28 mouse cellular contexts compared by ENCODE assay signal in genomic region chr11:101378926-101379325, GRCm38 (mm10). TPM values are rescaled to one million over a fixed set of nuclear protein-coding genes. Genes with fewer than 3 reads are reported as not detected.
A peak's percentile ranks its signal among the peaks of the same experiment; 100 is the strongest.
DNase-seq lines count a peak whose midpoint lies in the region; ATAC-seq and TF ChIP-seq lines count a peak whose summit lies in the region.
"Had no signal": no experiment of that assay in that cellular context is flagged by ENCODE, and none has a peak within 500 bp of the region (broad histone marks: within the 10 kb centered on the region; RNA-seq: fewer than 3 reads in every experiment).

No protein-coding gene starts in this region.

- no peak overlapping the region for H3K4me3 ChIP-seq in intestine, postnatal 0 days (ENCODE audit: low read depth, low read length)
- no peak overlapping the region for H3K4me3 ChIP-seq in intestine, embryonic 15.5 days (replicated peaks)
- H3K4me3 ChIP-seq: embryonic facial prominence, embryonic 10.5 days; heart, embryonic 15.5 days; limb, embryonic 13.5 days; megakaryocyte, embryonic 14.5 days; myocyte; neural tube, embryonic 15.5 days had no signal

- peaks cover 6% of the 10 kb centered on the region; the same call in 1 of the 2 replicates for H3K36me3 ChIP-seq in intestine, postnatal 0 days (ENCODE audit: control insufficient read depth, insufficient read depth)
- no peaks in the 10 kb centered on the region for H3K36me3 ChIP-seq in intestine, embryonic 15.5 days
- H3K36me3 ChIP-seq: embryonic facial prominence, embryonic 10.5 days; heart, embryonic 15.5 days; limb, embryonic 13.5 days; neural tube, embryonic 15.5 days had no signal

- peak; percentile 20 for DNase-seq in ovary, postnatal 36 days (ENCODE audit: low spot score)
- no peak for DNase-seq in ovary, adult 18-20 months (ENCODE audit: low spot score)
- DNase-seq in kidney, adult 9 months = peak; percentile 76
- DNase-seq in right cerebral cortex, postnatal 25 days = no peak
- DNase-seq in embryo, embryonic 10.5 days (ENCODE audit: low spot score) = no peak
- DNase-seq: cerebellum, adult 2 months; gastrocnemius, postnatal 14 days; heart, postnatal 4 days; lung, adult 2 months; midbrain, embryonic 14.5 days; right cerebral cortex, postnatal 4 days; thymus, postnatal 14 days had no signal

- no peak overlapping the region for H3K27ac ChIP-seq in intestine, postnatal 0 days (ENCODE audit: low read depth, low read length)
- no peak overlapping the region for H3K27ac ChIP-seq in intestine, embryonic 15.5 days
- H3K27ac ChIP-seq: embryonic facial prominence, embryonic 10.5 days; heart, embryonic 15.5 days; hindbrain, postnatal 0 days; limb, embryonic 13.5 days; neural tube, embryonic 15.5 days had no signal

- 73% methylated on average over 6 of the region's 6 CpGs for WGBS in intestine, postnatal 0 days
- 69% methylated on average over 6 of the region's 6 CpGs for WGBS in intestine, embryonic 15.5 days

- no peak overlapping the region for H3K9ac ChIP-seq in intestine, postnatal 0 days (ENCODE audit: low read depth, low read length)
- no peak overlapping the region for H3K9ac ChIP-seq in intestine, embryonic 15.5 days
- H3K9ac ChIP-seq: heart, embryonic 15.5 days; limb, embryonic 13.5 days; neural tube, embryonic 15.5 days had no signal

- no peak overlapping the region for H3K4me2 ChIP-seq in intestine, postnatal 0 days (replicated peaks; ENCODE audit: low read depth)
- no peak overlapping the region for H3K4me2 ChIP-seq in intestine, embryonic 15.5 days (replicated peaks)
- H3K4me2 ChIP-seq: heart, embryonic 15.5 days; limb, embryonic 13.5 days; neural tube, embryonic 15.5 days had no signal

- no peak for TF ChIP-seq CTCF in intestine, postnatal 0 days (IDR thresholded peaks at IDR 0.05; ENCODE audit: low read depth)

- H3K9me3 ChIP-seq in intestine, postnatal 0 days (ENCODE audit: control insufficient read depth) = no peaks in the 10 kb centered on the region
- no peaks in the 10 kb centered on the region for H3K9me3 ChIP-seq in intestine, embryonic 15.5 days
- H3K9me3 ChIP-seq: embryonic facial prominence, embryonic 10.5 days; heart, embryonic 15.5 days; limb, embryonic 13.5 days; megakaryocyte, embryonic 14.5 days; neural tube, embryonic 15.5 days had no signal

- H3K4me1 ChIP-seq in intestine, postnatal 0 days (replicated peaks; ENCODE audit: control insufficient read depth, insufficient read depth, low read length) = no peaks in the 10 kb centered on the region
- no peaks in the 10 kb centered on the region for H3K4me1 ChIP-seq in intestine, embryonic 15.5 days (replicated peaks)
- H3K4me1 ChIP-seq: heart, embryonic 15.5 days; limb, embryonic 13.5 days; megakaryocyte, embryonic 14.5 days; neural tube, embryonic 15.5 days had no signal

- ATAC-seq in intestine, postnatal 0 days = peak; percentile 48
- no peak for ATAC-seq in intestine, embryonic 15.5 days
- no peak for ATAC-seq in erythroblast, adult 5-6 weeks (replicated peaks; ENCODE audit: low FRiP score, poor library complexity, severe bottlenecking)
- ATAC-seq: forebrain, embryonic 14.5 days; hindbrain, postnatal 0 days had no signal

- no peaks in the 10 kb centered on the region for H3K27me3 ChIP-seq in intestine, postnatal 0 days (replicated peaks; ENCODE audit: control insufficient read depth, insufficient read depth, low read length)
- no peaks in the 10 kb centered on the region for H3K27me3 ChIP-seq in intestine, embryonic 15.5 days (replicated peaks)
- H3K27me3 ChIP-seq: CH12.LX; heart, embryonic 15.5 days; limb, embryonic 13.5 days; neural tube, embryonic 15.5 days had no signal

RNA-seq across cellular contexts. Expression of gene G6pc, which starts 11.6 kb away (rescaled TPM):
- polyA plus RNA-seq in intestine, postnatal 0 days (2015; fragmentation: Nextera tagmentation; extraction: Ambion mirVana) = 54.3 and 63.3 TPM in 2 replicates
- polyA plus RNA-seq in intestine, embryonic 15.5 days (2015; fragmentation: Nextera tagmentation; extraction: Ambion mirVana) = 0.30 and 0.39 TPM in 2 replicates
- not detected in 2 replicates for total RNA-seq in erythroblast, adult 5-6 weeks (2015; ENCODE audit: low replicate concordance)
- 0.70 TPM in 1 of 2 replicates, not detected in the other for total RNA-seq in erythroblast, adult 5-6 weeks (2017; ENCODE audit: low replicate concordance)
- total RNA-seq: gastrocnemius, postnatal 14 days; heart, adult 8-10 months; heart, postnatal 4 days; left cerebral cortex, postnatal 14 days; MEL had no signal
- polyA plus RNA-seq: cerebellum, adult 2 months; embryonic facial prominence, embryonic 10.5 days; forebrain, embryonic 14.5 days; heart, embryonic 15.5 days; hindbrain, postnatal 0 days; limb, embryonic 13.5 days; midbrain, embryonic 14.5 days; myocyte; neural tube, embryonic 15.5 days; testis, adult 2 months had no signal

RNA-seq across cellular contexts. Expression of gene Aarsd1, which starts 38.5 kb away (rescaled TPM):
- polyA plus RNA-seq in intestine, postnatal 0 days (2015; fragmentation: Nextera tagmentation; extraction: Ambion mirVana) = 27.0 and 28.9 TPM in 2 replicates
- polyA plus RNA-seq in intestine, embryonic 15.5 days (2015; fragmentation: Nextera tagmentation; extraction: Ambion mirVana) = 60.1 and 63.3 TPM in 2 replicates
- 2.9 and 5.2 TPM in 2 replicates for total RNA-seq in erythroblast, adult 5-6 weeks (2015; ENCODE audit: low replicate concordance)
- total RNA-seq in erythroblast, adult 5-6 weeks (2017; ENCODE audit: low replicate concordance) = 4.6 and 17.4 TPM in 2 replicates

RNA-seq across cellular contexts. Expression of gene Gm27029, which starts 45.7 kb away (rescaled TPM):
- 2.2 and 2.9 TPM in 2 replicates for polyA plus RNA-seq in intestine, postnatal 0 days (2015; fragmentation: Nextera tagmentation; extraction: Ambion mirVana)
- 7.3 and 10.6 TPM in 2 replicates for polyA plus RNA-seq in intestine, embryonic 15.5 days (2015; fragmentation: Nextera tagmentation; extraction: Ambion mirVana)
- not detected in 2 replicates for total RNA-seq in erythroblast, adult 5-6 weeks (2015; ENCODE audit: low replicate concordance)
- total RNA-seq in erythroblast, adult 5-6 weeks (2017; ENCODE audit: low replicate concordance) = not detected in 2 replicates

RNA-seq across cellular contexts. Expression of gene Rundc1, which starts 46.0 kb away (rescaled TPM):
- 12.0 and 13.1 TPM in 2 replicates for polyA plus RNA-seq in intestine, postnatal 0 days (2015; fragmentation: Nextera tagmentation; extraction: Ambion mirVana)
- polyA plus RNA-seq in intestine, embryonic 15.5 days (2015; fragmentation: Nextera tagmentation; extraction: Ambion mirVana) = 16.9 and 17.3 TPM in 2 replicates
- 2.1 and 3.3 TPM in 2 replicates for total RNA-seq in erythroblast, adult 5-6 weeks (2015; ENCODE audit: low replicate concordance)
- 0.56 and 2.7 TPM in 2 replicates for total RNA-seq in erythroblast, adult 5-6 weeks (2017; ENCODE audit: low replicate concordance)

RNA-seq across cellular contexts. Expression of gene Ptges3l, which starts 46.2 kb away (rescaled TPM):
- polyA plus RNA-seq in intestine, postnatal 0 days (2015; fragmentation: Nextera tagmentation; extraction: Ambion mirVana) = 7.0 and 7.8 TPM in 2 replicates
- 11.7 TPM in 2 replicates for polyA plus RNA-seq in intestine, embryonic 15.5 days (2015; fragmentation: Nextera tagmentation; extraction: Ambion mirVana)
- total RNA-seq in erythroblast, adult 5-6 weeks (2015; ENCODE audit: low replicate concordance) = 2.9 TPM in 1 of 2 replicates, not detected in the other
- total RNA-seq in erythroblast, adult 5-6 weeks (2017; ENCODE audit: low replicate concordance) = not detected in 2 replicates

Comparison
In these comparisons a context has a peak if more than half of its experiments do, and no peak if none do; other contexts are left out.
1. DNase-seq: peak in ovary, postnatal 36 days (single experiment) and kidney, adult 9 months (single experiment); none in ovary, adult 18-20 months (single experiment), right cerebral cortex, postnatal 25 days (single experiment) and embryo, embryonic 10.5 days (single experiment).
2. RNA of gene G6pc, which starts 11.6 kb away (polyA plus RNA-seq): 54.3 to 63.3 TPM in intestine, postnatal 0 days; 0.30 to 0.39 TPM in intestine, embryonic 15.5 days; every median in the first group is over 10 times any median in the second.